Mouse (Mus musculus): ENCODE measurements around the gene Pot1a. TPM values are rescaled to one million over a fixed set of nuclear protein-coding genes. Genes with fewer than 3 reads are reported as not detected.

Gene Pot1a
- polyA plus RNA-seq, 1 experiment from 2014 or later: 11.5 TPM

GRCm38 (mm10) chr6:25710601-25711000 is 98.4 kb downstream of the Pot1a start:
- no peak for DNase-seq (ENCODE audit: low read depth, low spot score)
- in situ Hi-C loops (cut with MboI; ENCODE audit: low pct_unique_long_range_greater_than_20kb): no loop called here
- no peak for TF ChIP-seq CTCF (IDR thresholded peaks at IDR 0.05)
- ChIA-PET POLR2A (no interaction called here), CTCF (no interaction called here)
- H3K27me3 ChIP-seq: peaks cover 32% of the 10 kb centered on the region
- no peak for ATAC-seq

GRCm38 (mm10) chr6:25709250-25709895 is 99.7 kb downstream of the Pot1a start:
- DNase-seq (ENCODE audit: low read depth, low spot score) (no peak), ATAC-seq (no peak)
- POLR2A ChIA-PET: no interaction called here
- CTCF ChIA-PET: no interaction called here
- in situ Hi-C loops (cut with MboI; ENCODE audit: low pct_unique_long_range_greater_than_20kb): no loop called here
- peak; percentile 54 for TF ChIP-seq CTCF (IDR thresholded peaks at IDR 0.05)
- H3K27me3 ChIP-seq: peaks cover 32% of the 10 kb centered on the region

DNA sequence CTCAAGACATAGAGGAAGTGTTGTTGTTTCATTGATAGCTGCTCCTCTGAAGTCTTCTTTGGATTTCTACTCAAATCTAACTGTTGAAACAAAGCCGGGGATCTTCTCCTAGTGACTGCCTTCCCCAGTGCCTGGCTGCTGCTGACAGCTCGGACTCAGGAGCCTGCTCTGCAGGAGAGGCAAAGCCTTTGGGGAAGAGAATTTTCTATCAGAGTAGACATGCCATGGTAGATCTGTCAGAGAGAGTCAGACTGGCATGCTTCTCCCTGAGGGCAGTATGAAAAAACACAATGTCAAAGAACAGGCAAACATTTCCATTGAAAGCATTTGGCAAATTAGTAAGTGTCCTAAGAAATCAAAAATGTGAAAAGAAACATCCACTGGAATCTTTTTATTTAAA is 109.1 kb downstream of the Pot1a start:
- in situ Hi-C loops (cut with MboI; ENCODE audit: low pct_unique_long_range_greater_than_20kb): no loop called here
- no peak for TF ChIP-seq CTCF (IDR thresholded peaks at IDR 0.05)
- CTCF ChIA-PET: no interaction called here

More for the DNA sequence above, 109.1 kb downstream of the Pot1a start:
- no peak for DNase-seq (ENCODE audit: low read depth, low spot score)
- H3K27me3 ChIP-seq: peaks cover 26% of the 10 kb centered on the region
- POLR2A ChIA-PET: no interaction called here
- ATAC-seq: no peak

Other genes starting within 250 kb of the Pot1a start
- not detected for gene Gpr37, start 118.5 kb downstream of the Pot1a start, polyA plus RNA-seq (2021)

Data from Patski (cell line).